Mouse (Mus musculus) kidney, postnatal 0 days (tissue): ENCODE results near the gene Rab3d. TPM values are rescaled to one million over a fixed set of nuclear protein-coding genes. Genes with fewer than 3 reads are reported as not detected.

ENCODE experiments used
- ATAC-seq: fragments of 200-750 bp; cut with Nextera tagmentation; replicated peaks from 2 replicates; pipeline ENCODE4 v1.8.0; 2017; ENCODE audit warnings: low read depth, moderate number of reproducible peaks, moderate TSS enrichment, moderate library complexity; ENCODE audit not compliant: low FRiP score
- DNase-seq: peaks from one replicate; pipeline ENCODE4 v3.0.0-alpha.2; 2016; ENCODE audit warnings: low spot score
- H3K27ac ChIP-seq: fragments of 300-500 bp; sonication (generic); 2 replicates; pipeline ENCODE4 v1.5.1; 2014; ENCODE audit warnings: mild to moderate bottlenecking
- H3K27me3 ChIP-seq: fragments of 300-500 bp; sonication (generic); 2 replicates; pipeline ENCODE4 v1.6.1; 2014; ENCODE audit warnings: low read length, mixed read lengths; ENCODE audit not compliant: insufficient read depth
- H3K36me3 ChIP-seq: fragments of 300-500 bp; sonication (generic); 2 replicates; pipeline ENCODE4 v1.6.1; 2014; ENCODE audit warnings: low read length, mixed read lengths; ENCODE audit not compliant: insufficient read depth
- H3K4me1 ChIP-seq: fragments of 300-500 bp; sonication (generic); replicated peaks from 2 replicates; pipeline ENCODE4 v1.6.1; 2014; ENCODE audit warnings: antibody characterized with exemption, low read length, mixed read lengths; ENCODE audit not compliant: insufficient read depth
- H3K4me2 ChIP-seq: fragments of 300-500 bp; sonication (generic); 2 replicates; pipeline ENCODE4 v1.6.1; 2014; ENCODE audit warnings: mild to moderate bottlenecking, low read length, moderate library complexity, mixed read lengths
- H3K4me3 ChIP-seq: fragments of 300-500 bp; sonication (generic); replicated peaks from 2 replicates; pipeline ENCODE4 v1.5.1; 2014; ENCODE audit warnings: low read depth, low read length
- H3K9ac ChIP-seq: fragments of 300-500 bp; sonication (generic); 2 replicates; pipeline ENCODE4 v1.6.1; 2014; ENCODE audit warnings: low read depth, low read length
- H3K9me3 ChIP-seq: fragments of 300-500 bp; sonication (generic); replicated peaks from 2 replicates; pipeline ENCODE4 v1.6.1; 2016; ENCODE audit warnings: low read length, inconsistent platforms, mixed read lengths
- CTCF ChIP-seq: IDR thresholded peaks from 2 replicates; pipeline ENCODE4 v1.5.1; 2016; ENCODE audit warnings: antibody characterized with exemption, low read depth, mild to moderate bottlenecking, moderate library complexity
- WGBS: fragments of 180-500 bp; shearing (Covaris S2); extraction: QIAGEN DNeasy Blood & Tissue Kit; methylation state at CpG from one replicate; pipeline ENCODE4 v1.1.7; 2014; 5-methylcytosine and 5-hydroxymethylcytosine counted together
- polyA plus RNA-seq: library from polyadenylated mRNA; unstranded; fragments of >200 nt; fragmentation: Nextera tagmentation; extraction: Ambion mirVana; gene quantifications from 2 replicates; pipeline ENCODE4 v1.2.1, GENCODE M21; 2015

The Rab3d gene
- polyA plus RNA-seq: 12.0 and 13.3 TPM in 2 replicates

- H3K27me3 ChIP-seq: no peaks in the 10 kb centered on the region
- TF ChIP-seq CTCF: 0 out of 2 replicates have a peak, but pooled peaks have one; percentile 3
- no peaks in the 10 kb centered on the region for H3K9me3 ChIP-seq
- WGBS: under 1% methylated on average over 36 of the region's 36 CpGs
- peak within 1 kb of the TSS; percentile 55 for H3K9ac ChIP-seq
- peak within 1 kb of the TSS; percentile 54 for H3K4me3 ChIP-seq
- 0 out of 2 replicates have a peak, but pooled peaks cover 5% of the 10 kb centered on the region for H3K4me1 ChIP-seq
- H3K36me3 ChIP-seq: no peaks in the 10 kb centered on the region
- peak within 1 kb of the TSS; percentile 96 for H3K4me2 ChIP-seq
- peak; percentile 97 for DNase-seq
- H3K27ac ChIP-seq: peak within 1 kb of the TSS; percentile 51
- peak; percentile 92 for ATAC-seq
Observed at GRCm38 (mm10) chr9:21918035-21918592, at the start of gene Rab3d. Gene Rab3d, minus strand, starts transcription at chr9:21918192.

DNA sequence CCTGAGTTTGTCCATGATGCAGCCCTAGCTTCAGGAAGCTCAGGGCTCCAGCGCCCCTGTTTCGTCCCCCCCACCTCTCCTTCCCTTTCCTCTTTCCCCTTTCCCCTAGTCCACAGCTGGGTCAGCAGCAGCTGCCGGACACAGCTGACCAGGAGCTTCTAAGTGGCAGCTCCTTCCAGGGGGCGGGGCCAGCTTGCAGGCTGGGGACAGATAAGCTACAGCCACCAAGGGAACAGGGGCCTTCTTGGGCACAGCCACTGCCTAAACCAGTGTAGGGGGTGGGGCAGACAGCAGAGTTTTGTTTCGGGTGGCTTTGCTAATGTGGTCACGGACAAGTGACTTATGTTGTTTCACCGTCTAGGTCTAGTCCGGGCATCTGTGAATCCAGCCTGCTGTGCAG lies 45.4 kb upstream of the Rab3d start, which contains the start of gene Epor:
Gene Epor (minus strand): TSS at position 90 of the 400 bp plus-strand sequence.
- WGBS: 12% methylated on average over 8 of the region's 8 CpGs
- H3K27ac ChIP-seq: peak within 1 kb of the TSS; percentile 20; the same call in 1 of the 2 replicates

DNA sequence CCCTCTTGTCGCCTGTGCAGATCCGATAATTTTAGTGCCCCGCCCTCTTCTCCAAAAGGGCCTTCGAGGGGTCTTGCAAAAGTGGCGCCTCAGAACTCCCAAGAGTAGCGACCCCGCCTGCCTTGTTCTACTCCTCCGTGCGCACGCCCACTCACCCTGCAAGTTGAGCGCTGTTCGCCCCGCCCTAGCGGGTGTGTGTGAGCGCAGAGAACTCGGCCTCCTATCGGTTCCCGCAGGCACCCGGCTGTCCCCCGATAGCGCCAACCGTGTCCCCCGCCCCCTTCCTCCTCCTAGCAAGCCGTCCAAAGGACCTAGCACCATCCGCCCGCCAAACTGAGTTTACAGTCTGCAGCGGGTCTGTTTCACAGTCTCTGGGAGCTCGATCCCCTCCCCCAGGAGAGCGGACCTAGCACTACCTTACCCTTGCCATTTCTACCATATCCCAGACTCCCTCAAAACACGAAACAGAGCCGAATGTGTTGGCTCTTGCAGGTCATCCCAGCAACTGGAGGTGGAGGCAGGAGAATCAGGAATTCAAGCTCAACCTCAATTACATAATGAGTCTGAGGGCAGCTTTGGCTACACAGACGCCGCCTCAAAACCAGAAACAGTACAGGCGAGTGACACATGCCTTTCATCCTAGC lies 44.5 kb upstream of the Rab3d start:
- Histone ChIP-seq H3K36me3 (no peaks in the 10 kb centered on the region), H3K4me1 (peaks cover 29% of the 10 kb centered on the region), H3K27me3 (0 out of 2 replicates have a peak, but pooled peaks cover 6% of the 10 kb centered on the region), H3K4me2 (peak overlapping the region; percentile 89), H3K4me3 (peak overlapping the region; percentile 51), H3K9ac (peak overlapping the region; percentile 50), H3K27ac (0 out of 2 replicates have a peak overlapping the region, but pooled peaks have one; percentile 16), H3K9me3 (no peaks in the 10 kb centered on the region)
- TF ChIP-seq CTCF: peak; percentile 36; the same call in 1 of the 2 replicates
- 5% methylated on average over 34 of the region's 34 CpGs for WGBS
- ATAC-seq: peak; percentile 48
- DNase-seq: peak; percentile 87

More for the DNA sequence above, 45.4 kb upstream of the Rab3d start, which contains the start of gene Epor:
- peak; percentile 73 for DNase-seq
- H3K36me3 ChIP-seq: no peaks in the 10 kb centered on the region
- H3K27me3 ChIP-seq: 0 out of 2 replicates have a peak, but pooled peaks cover 6% of the 10 kb centered on the region
- peak; percentile 9; the same call in 1 of the 2 replicates for ATAC-seq
- peak within 1 kb of the TSS; percentile 51 for H3K4me3 ChIP-seq
- peaks cover 29% of the 10 kb centered on the region for H3K4me1 ChIP-seq
- TF ChIP-seq CTCF: no peak
- H3K9me3 ChIP-seq: no peaks in the 10 kb centered on the region
- H3K9ac ChIP-seq: peak within 1 kb of the TSS; percentile 50
- H3K4me2 ChIP-seq: peak within 1 kb of the TSS; percentile 89

DNA sequence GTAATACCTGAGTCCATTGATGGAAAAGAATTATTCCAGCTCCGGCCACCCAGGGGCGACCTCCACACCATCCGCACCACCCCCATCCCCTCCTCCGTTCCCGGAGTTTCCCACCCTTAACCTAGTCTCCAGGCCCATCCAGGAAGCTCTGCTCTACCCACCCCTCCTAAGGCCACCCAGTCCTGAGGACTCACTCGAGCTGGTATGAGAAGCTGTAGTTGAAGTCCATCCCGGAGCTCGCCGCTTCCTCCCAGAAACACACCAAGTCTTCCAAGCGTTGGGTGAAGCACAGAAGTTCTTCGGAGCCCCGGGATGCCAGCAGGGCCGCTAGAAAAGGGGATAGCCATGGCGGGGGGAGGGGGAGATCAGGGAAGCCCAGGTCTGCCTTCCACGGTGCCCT lies 44.0 kb upstream of the Rab3d start:
- H3K4me1 ChIP-seq: peaks cover 29% of the 10 kb centered on the region
- ATAC-seq (peak; percentile 35), DNase-seq (peak; percentile 24)
- TF ChIP-seq CTCF: no peak; the same call in 1 of the 2 replicates
- 0% methylated on average over 15 of the region's 15 CpGs for WGBS
- no peaks in the 10 kb centered on the region for H3K9me3 ChIP-seq
- H3K36me3 ChIP-seq: no peaks in the 10 kb centered on the region
- H3K4me3 ChIP-seq: peak overlapping the region; percentile 51
- 0 out of 2 replicates have a peak overlapping the region, but pooled peaks have one; percentile 16 for H3K27ac ChIP-seq
- 0 out of 2 replicates have a peak, but pooled peaks cover 6% of the 10 kb centered on the region for H3K27me3 ChIP-seq
- peak overlapping the region; percentile 89 for H3K4me2 ChIP-seq
- H3K9ac ChIP-seq: peak overlapping the region; percentile 50

DNA sequence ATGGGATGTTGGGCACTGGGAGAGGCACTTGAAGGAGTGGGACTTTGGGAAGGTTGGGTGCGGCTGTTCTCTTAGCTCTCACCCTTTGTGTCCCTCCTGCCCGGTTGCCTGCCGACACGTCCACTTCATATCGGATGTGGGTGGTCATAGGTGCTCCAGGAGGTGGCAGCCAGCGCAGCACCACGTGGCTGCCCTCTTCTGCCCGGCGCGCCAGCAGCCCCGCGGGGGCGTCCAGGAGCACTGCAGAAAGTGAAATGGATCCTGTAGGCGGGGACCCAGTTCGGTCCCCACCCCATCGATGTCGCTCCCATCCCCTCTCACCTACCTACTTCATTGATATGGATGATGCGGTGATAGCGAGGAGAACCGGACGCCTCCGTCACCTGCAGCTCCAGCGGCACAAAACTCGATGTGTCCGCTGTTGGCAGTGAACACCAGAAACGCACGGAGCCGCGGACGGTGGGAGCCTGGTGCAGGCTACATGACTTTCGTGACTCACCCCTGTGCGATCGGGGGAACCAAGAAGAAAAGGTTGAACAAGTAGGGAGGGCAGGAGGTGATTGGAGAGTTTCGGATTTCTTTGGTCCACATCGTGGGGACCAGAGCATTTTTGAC lies 43.5 kb upstream of the Rab3d start:
- Histone ChIP-seq H3K4me3 (peak overlapping the region; percentile 51), H3K4me1 (peaks cover 29% of the 10 kb centered on the region), H3K9me3 (no peaks in the 10 kb centered on the region), H3K9ac (peak overlapping the region; percentile 50; the same call in 1 of the 2 replicates), H3K36me3 (no peaks in the 10 kb centered on the region), H3K4me2 (peak overlapping the region; percentile 89), H3K27me3 (0 out of 2 replicates have a peak, but pooled peaks cover 6% of the 10 kb centered on the region), H3K27ac (no peak overlapping the region)
- under 1% methylated on average over 35 of the region's 35 CpGs for WGBS
- ATAC-seq (no peak), DNase-seq (no peak)
- no peak; the same call in 1 of the 2 replicates for TF ChIP-seq CTCF
